23 mouse cellular contexts compared by ENCODE assay signal in genomic region chr16:76238784-76239183, GRCm38 (mm10).
"Had no signal": no experiment of that assay in that cellular context is flagged by ENCODE, and none has a peak within 500 bp of the region (broad histone marks: within the 10 kb centered on the region; RNA-seq: fewer than 3 reads in every experiment).

No protein-coding gene starts in this region.

- H3K9ac ChIP-seq: heart, embryonic 12.5 days; hindbrain, embryonic 14.5 days; intestine, embryonic 15.5 days; limb, embryonic 12.5 days; liver, embryonic 13.5 days; liver, embryonic 15.5 days had no signal

- ATAC-seq: hindbrain, embryonic 16.5 days; inflammation-experienced regulatory T-cells, adult 6 months; intestine, embryonic 15.5 days; intestine, postnatal 0 days had no signal

- H3K36me3 ChIP-seq: heart, embryonic 10.5 days; heart, embryonic 12.5 days; intestine, embryonic 15.5 days; limb, embryonic 10.5 days; limb, embryonic 12.5 days; liver, embryonic 13.5 days; liver, embryonic 15.5 days had no signal

- DNase-seq: gastrocnemius, adult 2 months; gastrocnemius, postnatal 10 days; gastrocnemius, postnatal 25 days; heart, adult 18-20 months; heart, postnatal 10 days; heart, postnatal 4 days; kidney, adult 18-20 months; liver; liver, embryonic 13.5 days had no signal

- H3K27me3 ChIP-seq: heart, embryonic 12.5 days; intestine, embryonic 15.5 days; limb, embryonic 12.5 days; liver, embryonic 13.5 days; liver, embryonic 15.5 days had no signal

- H3K27ac ChIP-seq: gastrocnemius, adult 2 months; heart, embryonic 10.5 days; hindbrain, embryonic 14.5 days; intestine, embryonic 15.5 days; kidney, postnatal 0 days; layer of hippocampus, adult 2 months; left cerebral cortex, adult 2 months; limb, embryonic 10.5 days; limb, embryonic 12.5 days; liver, embryonic 13.5 days; liver, embryonic 15.5 days had no signal

- H3K9me3 ChIP-seq: heart, embryonic 10.5 days; heart, embryonic 12.5 days; intestine, embryonic 15.5 days; limb, embryonic 10.5 days; limb, embryonic 12.5 days; liver, embryonic 13.5 days; liver, embryonic 15.5 days had no signal

- H3K4me2 ChIP-seq: heart, embryonic 12.5 days; hindbrain, embryonic 14.5 days; intestine, embryonic 15.5 days; limb, embryonic 12.5 days; liver, embryonic 11.5 days; liver, embryonic 13.5 days; liver, embryonic 15.5 days had no signal

- H3K4me1 ChIP-seq: heart, embryonic 10.5 days; heart, embryonic 12.5 days; intestine, embryonic 15.5 days; limb, embryonic 10.5 days; liver, embryonic 13.5 days; liver, embryonic 15.5 days had no signal

- H3K4me3 ChIP-seq: gastrocnemius, adult 2 months; heart, embryonic 10.5 days; heart, embryonic 12.5 days; intestine, embryonic 15.5 days; layer of hippocampus, adult 2 months; left cerebral cortex, adult 2 months; limb, embryonic 10.5 days; limb, embryonic 12.5 days; liver, embryonic 13.5 days; liver, embryonic 15.5 days had no signal
